11 mouse cellular contexts compared by ENCODE assay signal in genomic region chr11:107390001-107390400, GRCm38 (mm10).
DNase-seq lines count a peak whose midpoint lies in the region; ATAC-seq and TF ChIP-seq lines count a peak whose summit lies in the region.
"Had no signal": no experiment of that assay in that cellular context is flagged by ENCODE, and none has a peak within 500 bp of the region (broad histone marks: within the 10 kb centered on the region; RNA-seq: fewer than 3 reads in every experiment).

No protein-coding gene starts in this region.

- H3K36me3 ChIP-seq in forebrain, embryonic 14.5 days (ENCODE audit: control insufficient read depth, insufficient read depth, low read length): no peaks in the 10 kb centered on the region
- no peaks in the 10 kb centered on the region for H3K36me3 ChIP-seq in midbrain, embryonic 14.5 days (ENCODE audit: control insufficient read depth, insufficient read depth, low read length)
- no peaks in the 10 kb centered on the region for H3K36me3 ChIP-seq in liver, embryonic 12.5 days
- H3K36me3 ChIP-seq: heart, embryonic 15.5 days; kidney, embryonic 15.5 days had no signal

- peak overlapping the region; percentile 30; the same call in 1 of the 2 replicates for H3K27ac ChIP-seq in left cerebral cortex, adult 2 months
- H3K27ac ChIP-seq in forebrain, embryonic 14.5 days (ENCODE audit: low read depth, low read length): peak overlapping the region; percentile 63
- peak overlapping the region; percentile 41 for H3K27ac ChIP-seq in midbrain, embryonic 14.5 days (replicated peaks; ENCODE audit: low read depth, low read length)
- no peak overlapping the region for H3K27ac ChIP-seq in liver, embryonic 12.5 days
- H3K27ac ChIP-seq: heart, embryonic 15.5 days; kidney, embryonic 15.5 days had no signal

- TF ChIP-seq CTCF in left cerebral cortex, adult 2 months (IDR thresholded peaks at IDR 0.05): no peak
- no peak for TF ChIP-seq CTCF in brain, embryonic 14.5 days (IDR thresholded peaks at IDR 0.05; ENCODE audit: borderline replicate concordance, extremely low read depth, insufficient read depth, insufficient read length)

- peaks cover 30% of the 10 kb centered on the region for H3K4me1 ChIP-seq in forebrain, embryonic 14.5 days (ENCODE audit: control insufficient read depth, insufficient read depth, low read length)
- peaks cover 21% of the 10 kb centered on the region for H3K4me1 ChIP-seq in midbrain, embryonic 14.5 days (ENCODE audit: control insufficient read depth, insufficient read depth, low read length)
- H3K4me1 ChIP-seq in liver, embryonic 12.5 days: peaks cover 28% of the 10 kb centered on the region

- H3K4me3 ChIP-seq in left cerebral cortex, adult 2 months: no peak overlapping the region
- H3K4me3 ChIP-seq in forebrain, embryonic 14.5 days (ENCODE audit: low read depth, low read length): no peak overlapping the region
- H3K4me3 ChIP-seq in midbrain, embryonic 14.5 days (replicated peaks; ENCODE audit: low read depth, low read length): no peak overlapping the region
- H3K4me3 ChIP-seq in liver, embryonic 12.5 days: no peak overlapping the region
- H3K4me3 ChIP-seq: heart, embryonic 15.5 days; kidney, embryonic 15.5 days had no signal

- no peaks in the 10 kb centered on the region for H3K27me3 ChIP-seq in forebrain, embryonic 14.5 days (replicated peaks; ENCODE audit: control insufficient read depth, insufficient read depth, low read length)
- H3K27me3 ChIP-seq in midbrain, embryonic 14.5 days (ENCODE audit: control insufficient read depth, insufficient read depth, low read length): no peaks in the 10 kb centered on the region
- no peaks in the 10 kb centered on the region for H3K27me3 ChIP-seq in liver, embryonic 12.5 days (replicated peaks)
- H3K27me3 ChIP-seq: heart, embryonic 15.5 days; kidney, embryonic 15.5 days had no signal

- H3K4me2 ChIP-seq in forebrain, embryonic 14.5 days (ENCODE audit: low read length): peak overlapping the region; percentile 19; the same call in 1 of the 2 replicates
- no peak overlapping the region for H3K4me2 ChIP-seq in midbrain, embryonic 14.5 days (ENCODE audit: low read length)
- H3K4me2 ChIP-seq in liver, embryonic 12.5 days: no peak overlapping the region
- H3K4me2 ChIP-seq: heart, embryonic 15.5 days; kidney, embryonic 15.5 days had no signal

- 27% methylated on average over 10 of the region's 10 CpGs for WGBS in forebrain, embryonic 14.5 days
- WGBS in midbrain, embryonic 14.5 days: 50% methylated on average over 10 of the region's 10 CpGs
- WGBS in liver, embryonic 12.5 days (ENCODE audit: insufficient replicate concordance): 82% methylated on average over 10 of the region's 10 CpGs

- peak; percentile 57 for ATAC-seq in forebrain, embryonic 14.5 days
- no peak for ATAC-seq in midbrain, embryonic 14.5 days (ENCODE audit: low FRiP score, low TSS enrichment)
- no peak for ATAC-seq in liver, embryonic 12.5 days

- H3K9me3 ChIP-seq in forebrain, embryonic 14.5 days (replicated peaks; ENCODE audit: control insufficient read depth, low read length): no peaks in the 10 kb centered on the region
- H3K9me3 ChIP-seq in midbrain, embryonic 14.5 days (ENCODE audit: control insufficient read depth, low read length): no peaks in the 10 kb centered on the region
- no peaks in the 10 kb centered on the region for H3K9me3 ChIP-seq in liver, embryonic 12.5 days (replicated peaks)
- H3K9me3 ChIP-seq: heart, embryonic 15.5 days; kidney, embryonic 15.5 days had no signal

- no peak for TF ChIP-seq POLR2A in brain, embryonic 14.5 days (IDR thresholded peaks at IDR 0.05; ENCODE audit: borderline replicate concordance, extremely low read depth, insufficient read depth, insufficient read length, poor library complexity, severe bottlenecking)

- no peak overlapping the region for H3K9ac ChIP-seq in forebrain, embryonic 14.5 days (ENCODE audit: low read length)
- no peak overlapping the region for H3K9ac ChIP-seq in midbrain, embryonic 14.5 days (replicated peaks; ENCODE audit: low read length)
- H3K9ac ChIP-seq in liver, embryonic 12.5 days: no peak overlapping the region
- H3K9ac ChIP-seq: heart, embryonic 15.5 days; kidney, embryonic 15.5 days had no signal

- intact Hi-C loops in left cerebral cortex, adult 2 months (cut with DNase I): loop anchor here (5.0 kb wide), 1 partner anchor 178 kb away; no protein-coding TSS in a partner anchor
- intact Hi-C loops in left cerebral cortex, postnatal 36 days (cut with DNase I): loop anchor here (10.0 kb wide), 1 partner anchor 175 kb away; no protein-coding TSS in a partner anchor

- DNase-seq in left cerebral cortex, adult 2 months (ENCODE audit: extremely low spot score in 1 of 2, low spot score in 2 of 2): no peak
- no peak for DNase-seq in left cerebral cortex, postnatal 36 days (ENCODE audit: low spot score in 2 of 2)
- peak; percentile 85 for DNase-seq in brain, embryonic 14.5 days (ENCODE audit: low read depth)
- peak; percentile 82 for DNase-seq in forebrain, embryonic 14.5 days (ENCODE audit: low spot score)
- peak; percentile 51 for DNase-seq in midbrain, embryonic 14.5 days
- DNase-seq in testis, postnatal 14 days (ENCODE audit: low spot score): no peak
- DNase-seq: adrenal gland, postnatal 14 days; lung, postnatal 4 days had no signal

Comparison
In these comparisons a context has a peak if more than half of its experiments do, and no peak if none do; other contexts are left out.
1. DNase-seq: peak in brain, embryonic 14.5 days (single experiment), forebrain, embryonic 14.5 days (single experiment) and midbrain, embryonic 14.5 days (single experiment); none in left cerebral cortex, adult 2 months (0 of 2), left cerebral cortex, postnatal 36 days (0 of 2) and testis, postnatal 14 days (single experiment).